Mouse (Mus musculus) adrenal gland, adult 18-20 months (tissue): ENCODE results near the gene Padi2. TPM values are rescaled to one million over a fixed set of nuclear protein-coding genes. Genes with fewer than 3 reads are reported as not detected.

Source experiments
- DNase-seq, 2 experiments: peaks; one replicate each; pipeline ENCODE4 v3.0.0; 2021 to 2022; ENCODE audit warnings: low spot score in 2 of 2
- total RNA-seq, 2 experiments: library from RNA; stranded (reverse); gene quantifications; 1 replicate in 1 of 2; 2 replicates in 1 of 2; pipeline ENCODE4 v1.2.3; 2021

Gene Padi2
- total RNA-seq, 2 experiments from 2014 or later = 1.4 to 4.9 TPM

- peak; percentile 18 to 21 for DNase-seq
Measured at GRCm38 (mm10) chr4:140958319-140958718, 52.2 kb downstream of the Padi2 start.

DNA sequence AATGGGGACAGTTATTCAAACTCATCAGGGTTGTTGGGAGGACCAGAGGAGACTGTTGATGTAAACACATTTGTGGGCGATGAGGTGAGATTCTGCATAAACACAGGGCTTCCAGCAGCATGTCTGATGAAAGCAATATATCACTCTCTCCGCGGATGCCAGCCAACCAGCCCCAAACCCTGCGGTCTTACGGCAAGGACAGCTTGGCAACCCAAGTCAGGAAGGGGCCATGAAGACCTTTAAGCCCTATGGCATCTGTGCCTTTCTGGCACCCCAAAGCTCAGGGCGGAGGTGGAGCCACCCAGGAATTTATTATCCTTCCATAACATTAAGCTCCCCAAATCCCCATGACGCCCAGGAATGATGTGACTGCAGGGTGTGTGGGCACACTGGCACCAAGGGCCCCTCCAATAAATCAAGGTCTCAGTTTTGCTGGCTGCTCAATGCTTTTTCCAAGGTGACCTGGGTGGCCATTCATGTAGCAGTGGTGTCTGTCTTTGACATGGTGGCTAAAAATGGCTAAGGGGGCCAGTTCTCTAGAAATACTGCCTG is 53.1 kb downstream of the Padi2 start:
- no peak for DNase-seq

DNA sequence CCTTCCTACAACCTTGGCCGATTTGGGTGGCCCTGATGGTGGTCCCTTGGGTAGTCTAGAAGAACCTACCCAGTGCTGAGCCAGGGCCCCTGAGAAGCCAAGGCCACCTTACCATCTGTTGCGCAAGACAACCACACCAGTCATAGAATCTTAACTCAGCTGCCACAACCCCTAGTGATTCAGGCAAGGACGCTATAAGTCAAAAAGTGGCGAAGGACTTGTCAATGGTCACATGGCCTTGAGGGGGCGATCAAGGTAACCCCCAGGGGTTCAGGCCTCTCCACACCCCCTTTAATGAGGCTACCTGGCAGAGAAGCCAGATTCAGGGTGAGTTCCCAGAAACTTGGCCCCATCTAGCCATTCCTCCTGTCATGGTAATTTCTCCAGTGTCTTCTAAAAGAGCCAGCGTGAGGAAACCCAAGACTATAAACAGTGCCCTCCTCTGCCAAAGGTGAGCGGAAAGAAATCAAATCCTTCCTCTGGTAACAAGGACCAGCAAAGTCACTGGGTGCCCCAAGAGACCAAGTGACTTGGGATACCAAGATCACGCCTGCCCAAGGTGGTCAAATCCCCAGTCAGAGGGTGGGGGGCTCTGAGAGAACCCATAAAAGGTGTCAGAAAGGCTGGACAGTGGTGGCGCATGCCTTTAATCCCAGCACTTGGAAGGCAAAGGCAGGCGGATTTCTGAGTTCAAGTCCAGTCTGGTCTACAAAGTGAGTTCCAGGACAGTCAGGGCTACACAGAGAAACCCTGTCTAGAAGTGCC is 53.8 kb downstream of the Padi2 start:
- peak in 1 of 2 experiments; percentile 47 for DNase-seq

DNA sequence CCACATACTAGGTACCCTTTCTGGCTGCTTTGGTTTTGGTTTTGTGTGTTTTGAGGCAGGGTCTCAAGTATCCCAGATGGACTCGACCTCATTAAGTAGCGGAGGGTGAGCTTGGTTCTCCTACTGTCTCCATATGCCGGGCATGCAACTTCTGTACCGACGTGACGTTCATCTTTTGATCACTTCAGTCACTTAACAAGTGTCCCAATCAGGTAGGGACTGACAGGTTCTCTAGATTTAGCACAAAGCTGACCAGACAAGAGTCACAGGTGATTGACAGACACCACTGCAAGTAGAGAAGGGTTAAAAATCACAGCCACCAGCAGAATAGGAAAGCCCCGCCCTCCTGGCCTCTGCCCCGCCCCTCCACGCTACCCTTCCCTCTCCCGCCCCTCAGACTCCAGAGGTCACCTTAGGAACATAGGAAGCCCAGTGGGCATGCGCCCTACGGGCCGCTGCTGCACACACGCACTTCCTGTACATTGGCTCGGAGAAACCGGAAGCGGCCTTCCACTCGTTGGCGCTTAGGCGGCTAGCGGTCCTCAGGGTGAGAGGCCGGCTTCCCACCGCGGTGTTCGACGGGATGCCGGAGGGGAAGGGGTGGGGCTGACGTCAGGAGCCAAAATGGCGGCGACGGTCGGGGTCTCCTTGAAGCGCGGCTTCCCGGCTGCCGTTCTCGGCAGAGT is 54.8 kb downstream of the Padi2 start, which contains the start of gene Sdhb:
Sdhb (plus strand) TSS at position 423 of the 686 bp plus-strand sequence.
- DNase-seq = peak; percentile 89 to 92

GRCm38 (mm10) chr4:140961467-140962206 is 55.5 kb downstream of the Padi2 start:
- no peak for DNase-seq

GRCm38 (mm10) chr4:140962207-140962909 is 56.2 kb downstream of the Padi2 start:
- peak in 1 of 2 experiments; percentile 10 for DNase-seq

GRCm38 (mm10) chr4:140962950-140963349 is 56.8 kb downstream of the Padi2 start:
- DNase-seq = peak in 1 of 2 experiments; percentile 63

- DNase-seq = no peak
Measured at GRCm38 (mm10) chr4:140963941-140964597, 57.9 kb downstream of the Padi2 start.

GRCm38 (mm10) chr4:140964620-140965019 is 58.5 kb downstream of the Padi2 start:
- DNase-seq = peak; percentile 65 to 75

GRCm38 (mm10) chr4:140967386-140968159 is 61.4 kb downstream of the Padi2 start:
- DNase-seq = no peak

DNA sequence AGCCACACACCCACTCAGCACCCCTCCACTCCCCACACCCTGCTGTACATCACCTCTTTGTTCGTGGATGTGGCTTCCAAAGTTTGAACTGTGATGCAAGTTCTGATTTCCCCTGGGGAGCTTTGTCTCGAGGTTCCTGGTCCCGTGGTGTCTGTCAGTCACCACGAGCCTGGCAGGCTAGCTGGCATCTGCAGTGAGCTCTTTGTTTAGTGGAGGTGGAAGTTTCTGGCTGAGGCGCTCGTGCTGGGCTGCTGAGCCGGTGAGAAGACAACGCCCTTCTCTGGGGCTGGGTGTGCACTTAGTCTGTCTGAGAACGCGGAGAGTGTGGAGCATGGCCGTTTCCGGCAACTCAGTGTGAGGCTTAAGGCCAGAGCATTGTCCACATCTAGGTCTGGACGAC is 65.5 kb downstream of the Padi2 start:
- DNase-seq = no peak

DNA sequence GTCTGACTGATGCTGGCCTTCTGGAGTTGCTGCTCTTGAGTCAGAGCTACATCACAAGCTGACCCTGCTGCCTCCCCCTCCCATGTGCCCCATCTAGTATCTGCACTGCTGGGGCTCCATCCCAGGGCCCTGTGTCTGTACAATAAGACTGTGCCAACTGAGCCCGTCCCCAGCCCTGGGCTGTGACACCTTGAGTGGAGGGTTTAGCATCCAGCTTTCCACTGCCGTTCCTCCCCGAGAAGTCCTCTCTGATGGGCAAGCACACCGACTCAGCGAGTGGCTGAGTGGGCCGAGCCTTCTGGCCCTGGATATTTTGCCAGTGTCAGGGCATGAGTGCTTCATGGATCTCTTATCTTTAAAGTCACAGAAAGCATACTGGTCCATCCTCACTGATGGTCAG is 68.3 kb downstream of the Padi2 start:
- no peak for DNase-seq

- no peak for DNase-seq
Measured at GRCm38 (mm10) chr4:140975356-140975755, 69.2 kb downstream of the Padi2 start.

GRCm38 (mm10) chr4:140977278-140977677 is 71.1 kb downstream of the Padi2 start:
- no peak for DNase-seq

- DNase-seq = no peak
Measured at GRCm38 (mm10) chr4:140977886-140978692, 71.9 kb downstream of the Padi2 start.

GRCm38 (mm10) chr4:140981605-140982004 is 75.5 kb downstream of the Padi2 start:
- DNase-seq = no peak

DNA sequence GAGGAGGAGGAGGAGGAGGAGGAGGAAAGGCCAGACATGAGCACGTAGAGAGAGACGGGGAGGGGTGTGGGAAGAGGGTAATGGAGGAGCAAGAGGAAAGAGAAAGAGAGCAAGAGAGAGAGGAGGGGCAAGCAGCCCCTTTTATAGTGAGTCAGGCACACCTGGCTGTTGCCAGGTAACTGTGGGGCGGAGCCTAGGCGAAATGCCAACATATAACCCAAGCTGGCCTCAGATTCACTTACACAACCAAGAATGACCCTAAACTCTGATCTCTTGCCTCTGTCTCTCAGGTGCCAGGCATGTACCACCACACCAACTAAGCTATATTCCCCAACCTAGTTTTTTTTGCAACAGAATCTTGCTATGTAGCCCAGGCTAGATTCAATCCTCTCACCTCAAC is 76.7 kb downstream of the Padi2 start:
- DNase-seq = no peak

GRCm38 (mm10) chr4:140983442-140983841 is 77.3 kb downstream of the Padi2 start:
- DNase-seq = no peak

DNA sequence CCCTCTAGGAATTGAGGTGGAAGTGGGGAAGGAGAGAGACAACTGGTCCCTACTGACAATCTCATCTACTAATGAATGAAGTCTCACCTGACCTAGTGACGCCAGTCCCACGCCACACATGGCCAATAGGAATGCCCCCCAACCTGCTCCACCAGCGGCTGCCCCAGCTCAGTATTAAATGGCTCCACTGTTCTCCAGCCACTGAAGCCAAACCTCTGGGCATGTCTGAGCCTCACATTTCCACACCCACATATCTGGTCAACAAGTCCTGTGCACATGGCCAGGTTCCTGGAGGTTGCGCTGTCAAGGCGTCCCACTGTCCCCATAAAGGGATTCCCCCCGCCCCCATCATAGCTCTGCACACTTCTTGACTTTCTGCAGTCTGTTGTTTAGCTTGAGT is 78.4 kb downstream of the Padi2 start:
- no peak for DNase-seq
